Mouse (Mus musculus) embryonic facial prominence, embryonic 14.5 days (tissue): ENCODE measurements around the gene Sfxn1. TPM values are rescaled to one million over a fixed set of nuclear protein-coding genes. Genes with fewer than 3 reads are reported as not detected.
A peak's percentile ranks its signal among the peaks of the same experiment; 100 is the strongest.

ENCODE experiments used
- ATAC-seq: fragments of 200-750 bp; cut with Nextera tagmentation; 2 replicates; pipeline ENCODE4 v1.8.0; 2017; ENCODE audit warnings: low read depth, moderate number of reproducible peaks, moderate TSS enrichment
- DNase-seq: peaks from one replicate; pipeline ENCODE4 v3.0.0-alpha.2; 2015; ENCODE audit warnings: low spot score
- H3K27ac ChIP-seq: fragments of 300-500 bp; sonication (generic); replicated peaks from 2 replicates; pipeline ENCODE4 v1.5.1; 2014; ENCODE audit warnings: low read depth, mild to moderate bottlenecking, low read length, moderate library complexity
- H3K27me3 ChIP-seq: fragments of 300-500 bp; sonication (generic); replicated peaks from 2 replicates; pipeline ENCODE4 v1.6.1; 2014; ENCODE audit warnings: low read length; ENCODE audit not compliant: control insufficient read depth, insufficient read depth
- H3K36me3 ChIP-seq: fragments of 300-500 bp; sonication (generic); 2 replicates; pipeline ENCODE4 v1.6.1; 2014; ENCODE audit warnings: low read length, mixed read lengths; ENCODE audit not compliant: control insufficient read depth, insufficient read depth
- H3K4me1 ChIP-seq: fragments of 300-500 bp; sonication (generic); 2 replicates; pipeline ENCODE4 v1.6.1; 2014; ENCODE audit warnings: antibody characterized with exemption, low read length; ENCODE audit not compliant: control insufficient read depth, insufficient read depth
- H3K4me2 ChIP-seq: fragments of 300-500 bp; sonication (generic); 2 replicates; pipeline ENCODE4 v1.6.1; 2014; ENCODE audit warnings: low read depth, mild to moderate bottlenecking, low read length, moderate library complexity, mixed read lengths
- H3K4me3 ChIP-seq: fragments of 300-500 bp; sonication (generic); 2 replicates; pipeline ENCODE4 v1.5.1; 2014; ENCODE audit warnings: low read depth, mild to moderate bottlenecking, low read length
- H3K9ac ChIP-seq: fragments of 300-500 bp; sonication (generic); 2 replicates; pipeline ENCODE4 v1.6.1; 2014; ENCODE audit warnings: low read depth, mild to moderate bottlenecking, low read length, moderate library complexity, mixed read lengths
- H3K9me3 ChIP-seq: fragments of 300-500 bp; sonication (generic); 2 replicates; pipeline ENCODE4 v1.6.1; 2016; ENCODE audit warnings: low read length; ENCODE audit not compliant: control insufficient read depth
- WGBS: fragments of 180-500 bp; shearing (Covaris S2); extraction: QIAGEN DNeasy Blood & Tissue Kit; methylation state at CpG from one replicate; pipeline ENCODE4 v1.1.7; 2014; 5-methylcytosine and 5-hydroxymethylcytosine counted together
- polyA plus RNA-seq: library from polyadenylated mRNA; unstranded; fragments of >200 nt; fragmentation: Nextera tagmentation; extraction: Ambion mirVana; gene quantifications from 2 replicates; pipeline ENCODE4 v1.2.1, GENCODE M21; 2014

Sfxn1 gene
- polyA plus RNA-seq, 1 experiment from 2014 or later: 51.4 TPM

DNA sequence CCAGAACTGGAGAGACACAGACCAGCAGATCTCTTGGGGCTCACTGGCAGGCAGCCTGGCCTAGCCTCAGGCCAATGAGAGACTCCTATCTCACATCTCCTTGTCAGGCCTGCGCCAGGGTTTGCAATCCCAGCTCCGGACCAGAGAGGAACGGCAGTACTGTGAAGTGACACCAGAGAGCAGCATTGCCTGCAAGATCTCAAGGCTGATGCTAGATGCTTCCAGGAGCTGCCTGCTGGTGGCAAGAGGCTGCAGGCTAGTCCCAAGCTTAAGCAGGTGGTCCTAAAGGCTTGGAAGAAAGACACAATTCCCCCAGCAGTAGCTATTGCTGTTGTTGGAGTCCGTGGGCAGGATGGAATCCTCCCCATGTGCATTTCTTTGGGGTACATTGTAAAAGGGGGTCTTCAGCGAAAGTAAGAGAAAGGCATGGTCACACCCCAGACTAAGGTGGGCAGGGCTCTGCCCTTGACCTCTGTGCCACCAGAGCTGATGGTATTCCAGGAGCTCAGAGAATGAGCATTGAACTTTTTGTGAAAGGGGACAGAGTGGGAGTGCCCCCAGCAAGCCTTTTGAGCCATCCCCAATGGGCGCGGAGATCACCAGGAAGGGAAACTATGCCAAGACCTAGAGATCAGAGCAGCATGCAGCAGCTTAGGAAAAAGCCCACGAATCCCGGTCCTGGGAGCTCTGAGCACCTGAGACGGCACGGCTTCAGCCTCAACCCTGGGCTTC, 42.3 kb downstream of the Sfxn1 start:
- H3K9ac ChIP-seq: no peak overlapping the region
- ATAC-seq (peak; percentile 62; the same call in 1 of the 2 replicates), DNase-seq (peak; percentile 75)
- H3K4me1 ChIP-seq: no peaks in the 10 kb centered on the region
- H3K4me3 ChIP-seq: no peak overlapping the region
- no peak overlapping the region for H3K4me2 ChIP-seq
- H3K9me3 ChIP-seq: peaks cover 3% of the 10 kb centered on the region; the same call in 1 of the 2 replicates
- H3K36me3 ChIP-seq: no peaks in the 10 kb centered on the region
- 61% methylated on average over 11 of the region's 11 CpGs for WGBS
- H3K27ac ChIP-seq: no peak overlapping the region
- no peaks in the 10 kb centered on the region for H3K27me3 ChIP-seq

DNA sequence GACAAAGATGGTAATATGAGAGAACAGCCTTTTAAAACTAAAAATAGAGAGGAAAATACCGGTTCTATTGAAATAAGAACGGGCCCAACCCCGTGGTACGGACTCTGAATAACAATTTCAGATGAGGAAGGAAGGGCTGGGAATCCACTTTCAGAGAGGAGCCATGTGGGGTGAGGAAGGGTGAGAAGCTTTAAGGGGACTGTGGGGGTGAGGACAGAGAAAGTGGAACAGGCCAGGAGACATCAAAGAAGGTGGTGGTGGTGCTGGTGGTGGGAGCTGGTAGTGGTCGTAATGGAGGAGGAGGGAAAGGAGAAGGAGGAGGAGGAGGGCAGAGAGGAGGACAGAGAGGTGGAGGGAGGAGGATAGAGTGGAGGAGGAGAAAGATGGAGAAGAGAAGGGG, 43.3 kb downstream of the Sfxn1 start:
- no peak overlapping the region for H3K27ac ChIP-seq
- ATAC-seq (no peak), DNase-seq (no peak)
- no peak overlapping the region for H3K4me2 ChIP-seq
- no peaks in the 10 kb centered on the region for H3K4me1 ChIP-seq
- H3K9ac ChIP-seq: no peak overlapping the region
- peaks cover 3% of the 10 kb centered on the region; the same call in 1 of the 2 replicates for H3K9me3 ChIP-seq
- no peak overlapping the region for H3K4me3 ChIP-seq
- no peaks in the 10 kb centered on the region for H3K36me3 ChIP-seq
- no peaks in the 10 kb centered on the region for H3K27me3 ChIP-seq
- WGBS: 69% methylated on average over 5 of the region's 5 CpGs

DNA sequence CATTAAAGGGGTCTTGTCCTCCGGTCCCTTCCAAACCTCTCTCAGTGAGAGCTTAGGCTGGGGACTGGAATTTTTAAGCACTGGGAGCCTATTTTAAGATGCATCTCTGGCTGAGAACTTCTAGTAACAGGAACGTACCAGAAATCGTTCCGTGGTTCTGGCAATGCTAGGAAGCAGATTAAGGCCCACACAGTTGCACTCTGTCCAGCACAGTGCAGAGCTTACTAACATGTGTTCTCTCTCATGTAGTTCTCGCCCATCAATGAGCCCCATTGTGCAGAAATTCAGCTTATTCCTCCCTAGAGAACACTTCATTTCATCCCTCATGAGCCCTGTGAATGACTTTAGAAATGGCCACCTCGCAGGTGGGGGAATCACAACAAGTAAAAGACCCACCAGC, 44.1 kb downstream of the Sfxn1 start:
- no peaks in the 10 kb centered on the region for H3K36me3 ChIP-seq
- no peak overlapping the region for H3K27ac ChIP-seq
- H3K4me3 ChIP-seq: no peak overlapping the region
- H3K9me3 ChIP-seq: peaks cover 3% of the 10 kb centered on the region; the same call in 1 of the 2 replicates
- no peaks in the 10 kb centered on the region for H3K4me1 ChIP-seq
- no peaks in the 10 kb centered on the region for H3K27me3 ChIP-seq
- no peak for DNase-seq
- WGBS: 81% methylated on average over 6 of the region's 6 CpGs
- H3K4me2 ChIP-seq: no peak overlapping the region
- H3K9ac ChIP-seq: no peak overlapping the region
- no peak for ATAC-seq

DNA sequence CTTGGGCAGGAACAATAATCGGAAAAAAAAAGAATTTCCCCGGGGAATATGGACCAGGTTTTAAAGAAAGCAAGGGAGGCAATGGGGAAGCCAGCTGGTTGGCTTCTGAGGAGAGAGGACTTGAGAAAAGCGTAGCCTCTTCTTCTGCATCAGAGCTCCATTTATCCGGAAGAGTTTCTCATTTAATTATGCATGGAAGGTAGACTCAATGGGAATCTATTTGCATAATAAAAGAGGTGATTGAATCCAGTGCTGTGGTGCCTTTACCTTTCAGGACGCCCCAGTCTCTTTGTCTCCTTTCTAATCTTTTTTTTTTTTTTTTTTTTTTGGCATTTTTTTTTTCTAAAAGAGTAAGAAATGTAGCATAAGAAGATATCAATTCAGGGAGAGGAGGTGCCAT, 46.7 kb downstream of the Sfxn1 start:
- no peak overlapping the region for H3K27ac ChIP-seq
- no peak overlapping the region for H3K4me3 ChIP-seq
- ATAC-seq (no peak), DNase-seq (no peak)
- peaks cover 3% of the 10 kb centered on the region; the same call in 1 of the 2 replicates for H3K9me3 ChIP-seq
- H3K36me3 ChIP-seq: no peaks in the 10 kb centered on the region
- H3K27me3 ChIP-seq: no peaks in the 10 kb centered on the region
- H3K9ac ChIP-seq: no peak overlapping the region
- 35% methylated on average over 5 of the region's 5 CpGs for WGBS
- H3K4me1 ChIP-seq: no peaks in the 10 kb centered on the region
- H3K4me2 ChIP-seq: no peak overlapping the region

DNA sequence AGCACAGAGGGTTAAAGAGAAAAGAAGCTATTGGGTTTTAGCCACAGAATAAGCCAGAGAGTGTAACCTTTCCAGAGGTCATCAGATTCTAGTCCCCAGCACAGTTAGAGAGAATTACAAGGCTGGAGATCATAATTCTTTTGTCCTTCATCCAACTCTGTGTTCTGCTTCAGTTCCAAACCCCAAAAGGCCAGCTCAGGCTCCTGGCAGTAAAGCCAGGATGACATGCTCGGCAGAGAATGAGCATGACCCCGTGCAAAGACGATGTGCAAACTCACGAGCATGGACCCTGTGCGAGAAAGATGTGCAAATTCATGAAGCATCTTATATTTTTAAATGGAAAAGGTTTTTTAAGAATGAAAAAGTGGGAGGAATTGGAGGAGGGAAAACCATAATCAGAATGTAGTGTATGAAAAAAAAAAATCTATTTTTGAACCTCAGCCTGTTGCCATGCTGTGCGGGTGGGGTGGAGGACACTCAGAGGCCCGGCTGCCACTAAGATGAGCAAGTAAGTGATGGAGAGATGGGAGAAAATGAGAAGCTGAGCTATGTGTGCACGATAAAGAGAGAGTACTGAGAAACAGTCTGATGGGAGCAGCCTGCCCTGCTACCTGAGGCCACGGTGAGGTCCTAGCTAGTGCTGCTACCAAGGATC, 66.2 kb downstream of the Sfxn1 start:
- H3K4me3 ChIP-seq: no peak overlapping the region
- H3K4me1 ChIP-seq: no peaks in the 10 kb centered on the region

DNA sequence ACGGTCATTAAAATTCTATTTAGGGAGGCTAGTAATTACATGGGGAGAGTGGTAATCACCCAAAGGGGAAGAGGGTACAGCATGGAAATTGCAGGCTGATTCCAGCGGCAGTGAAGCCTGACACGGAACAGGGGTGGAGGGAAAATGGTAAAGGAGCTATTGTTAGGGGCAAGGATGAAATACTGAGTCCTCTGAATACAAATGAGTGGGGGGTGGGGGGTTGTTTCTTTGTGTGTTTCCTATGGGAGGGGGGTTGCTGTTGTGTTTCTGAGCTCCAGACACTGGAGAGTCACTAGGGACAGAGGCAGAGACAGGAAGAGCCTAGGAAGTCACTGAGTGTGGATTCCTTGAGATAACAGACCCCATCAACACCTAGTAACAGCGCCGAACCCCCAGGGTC, 72.1 kb downstream of the Sfxn1 start:
- no peak for DNase-seq

More for the DNA sequence above, 66.2 kb downstream of the Sfxn1 start:
- no peak overlapping the region for H3K4me2 ChIP-seq
- 79% methylated on average over 9 of the region's 9 CpGs for WGBS
- no peak overlapping the region for H3K9ac ChIP-seq
- peak; percentile 47 for DNase-seq
- H3K27ac ChIP-seq: no peak overlapping the region
- no peak for ATAC-seq
- H3K36me3 ChIP-seq: no peaks in the 10 kb centered on the region
- 0 out of 2 replicates have a peak, but pooled peaks cover 2% of the 10 kb centered on the region for H3K9me3 ChIP-seq
- no peaks in the 10 kb centered on the region for H3K27me3 ChIP-seq

DNA sequence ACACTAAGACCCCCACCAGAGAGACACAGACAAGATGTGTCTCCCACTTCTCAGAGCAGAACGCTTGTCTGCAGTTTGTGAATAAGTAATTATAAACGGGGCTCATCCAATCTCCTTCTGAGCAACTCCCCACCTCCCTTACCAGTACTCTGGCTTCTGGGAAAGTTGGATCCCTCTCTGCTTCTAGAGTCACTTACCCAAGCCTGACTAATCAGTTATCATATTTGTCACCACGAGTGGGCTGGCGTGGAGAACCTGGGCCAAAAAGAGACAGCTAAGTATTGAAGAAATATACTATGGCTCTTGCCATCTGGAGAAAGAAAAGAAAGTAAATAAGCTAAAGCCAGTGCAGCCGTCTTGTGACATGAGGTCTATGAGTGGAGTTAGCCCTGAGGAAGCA, 73.0 kb downstream of the Sfxn1 start:
- WGBS: 60% methylated on average over 5 of the region's 5 CpGs
- DNase-seq: no peak
- H3K4me1 ChIP-seq: no peaks in the 10 kb centered on the region
- H3K9me3 ChIP-seq: 0 out of 2 replicates have a peak, but pooled peaks cover 4% of the 10 kb centered on the region
- H3K4me2 ChIP-seq: no peak overlapping the region
- no peaks in the 10 kb centered on the region for H3K27me3 ChIP-seq
- H3K27ac ChIP-seq: no peak overlapping the region
- no peaks in the 10 kb centered on the region for H3K36me3 ChIP-seq
- no peak overlapping the region for H3K9ac ChIP-seq
- no peak for ATAC-seq
- no peak overlapping the region for H3K4me3 ChIP-seq

More for the DNA sequence above, 72.1 kb downstream of the Sfxn1 start:
- Histone ChIP-seq H3K4me2 (no peak overlapping the region), H3K9me3 (0 out of 2 replicates have a peak, but pooled peaks cover 4% of the 10 kb centered on the region), H3K27me3 (no peaks in the 10 kb centered on the region), H3K27ac (no peak overlapping the region), H3K36me3 (no peaks in the 10 kb centered on the region), H3K4me1 (no peaks in the 10 kb centered on the region), H3K9ac (no peak overlapping the region), H3K4me3 (no peak overlapping the region)
- no peak for ATAC-seq
- WGBS: 42% methylated on average over 5 of the region's 5 CpGs

DNA sequence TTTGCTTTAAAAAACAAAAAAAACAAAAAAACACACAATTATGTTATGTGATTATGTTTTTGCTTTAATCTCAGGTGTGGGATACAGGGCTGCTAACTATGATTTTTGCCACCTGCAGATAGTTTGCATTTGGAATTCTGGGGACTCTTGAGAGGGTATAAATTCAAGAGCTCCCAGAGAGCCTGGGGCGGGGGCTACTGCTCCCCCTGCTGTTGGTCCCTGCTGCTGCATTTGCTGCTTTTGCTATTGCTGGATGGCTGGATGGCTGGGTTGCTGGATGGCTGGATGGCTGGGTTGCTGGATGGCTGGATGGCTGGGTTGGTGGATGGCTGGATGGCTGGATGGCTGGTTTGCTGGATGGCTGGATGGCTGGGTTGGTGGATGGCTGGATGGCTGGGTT, 75.7 kb downstream of the Sfxn1 start:
- H3K36me3 ChIP-seq: no peaks in the 10 kb centered on the region
- H3K4me2 ChIP-seq: no peak overlapping the region
- H3K4me1 ChIP-seq: no peaks in the 10 kb centered on the region
- H3K27ac ChIP-seq: no peak overlapping the region
- DNase-seq (no peak), ATAC-seq (no peak)
- H3K4me3 ChIP-seq: no peak overlapping the region
- H3K27me3 ChIP-seq: no peaks in the 10 kb centered on the region
- H3K9me3 ChIP-seq: 0 out of 2 replicates have a peak, but pooled peaks cover 4% of the 10 kb centered on the region
- 62% methylated on average over 1 of the region's 1 CpGs for WGBS
- no peak overlapping the region for H3K9ac ChIP-seq
